Comparison of ENCODE assay signal across 8 mouse cellular contexts in the genomic region with DNA sequence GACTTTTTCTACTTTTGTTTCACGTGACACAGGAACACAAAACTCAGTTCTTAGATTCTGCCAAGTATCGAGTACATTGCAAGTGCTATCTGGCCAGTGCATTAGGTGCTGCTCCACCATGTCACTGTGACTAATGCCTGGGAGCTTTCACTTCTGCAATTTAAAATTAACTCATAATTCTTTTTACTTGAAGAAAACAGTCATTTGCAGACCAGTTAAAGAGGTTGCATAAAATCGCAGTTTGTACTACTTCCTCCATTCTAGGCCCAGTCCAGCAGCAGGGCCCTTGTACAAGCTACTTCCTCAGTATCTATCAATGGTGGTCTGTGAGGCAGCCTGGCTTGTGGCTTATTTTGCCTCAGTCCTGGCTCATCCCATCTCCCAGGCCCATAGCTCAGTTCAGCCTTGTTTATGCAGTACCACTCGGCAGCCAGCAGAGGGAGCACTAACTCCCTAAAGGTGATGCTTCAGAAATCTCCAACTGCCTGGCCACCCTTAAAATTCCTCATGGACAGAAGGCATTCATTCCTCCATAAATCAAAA. TPM values are rescaled to one million over a fixed set of nuclear protein-coding genes. Genes with fewer than 3 reads are reported as not detected.
DNase-seq lines count a peak whose midpoint lies in the region; ATAC-seq and TF ChIP-seq lines count a peak whose summit lies in the region.

No protein-coding gene starts in this region.

- intact Hi-C loops in heart, postnatal 36 days (cut with DNase I) = loop anchor here (1.0 kb wide), 1 partner anchor 231 kb away; no protein-coding TSS in a partner anchor

- no peak overlapping the region for H3K27ac ChIP-seq in embryonic fibroblast, embryonic 13.5 days (ENCODE audit: insufficient read depth, low read length)

- no peak for TF ChIP-seq POLR2A in embryonic fibroblast, embryonic 13.5 days (IDR thresholded peaks at IDR 0.05; ENCODE audit: low read depth, low read length)

- no peak overlapping the region for H3K4me3 ChIP-seq in G1E (ENCODE audit: low read depth, low read length)
- H3K4me3 ChIP-seq in embryonic fibroblast, embryonic 13.5 days (ENCODE audit: insufficient read depth, low read length) = no peak overlapping the region

- H3K36me3 ChIP-seq in G1E (replicated peaks) = no peaks in the 10 kb centered on the region

- H3K27me3 ChIP-seq in G1E (ENCODE audit: insufficient read depth, low read length) = peaks cover 21% of the 10 kb centered on the region

- no peaks in the 10 kb centered on the region for H3K9me3 ChIP-seq in G1E (replicated peaks)

- H3K4me1 ChIP-seq in G1E (ENCODE audit: insufficient read depth, low read depth, low read length) = peaks cover 5% of the 10 kb centered on the region
- H3K4me1 ChIP-seq in embryonic fibroblast, embryonic 13.5 days (ENCODE audit: control insufficient read depth, insufficient read depth, low read length) = no peaks in the 10 kb centered on the region

- no peak for ATAC-seq in G1E (ENCODE audit: extremely low read depth, insufficient number of reproducible peaks, low FRiP score, poor library complexity, severe bottlenecking)

- peak; percentile 95 for TF ChIP-seq CTCF in G1E (IDR thresholded peaks at IDR 0.05; ENCODE audit: low read depth, low read length)
- peak; percentile 92; the same call in 1 of the 2 replicates for TF ChIP-seq CTCF in embryonic fibroblast, embryonic 13.5 days (IDR thresholded peaks at IDR 0.05; ENCODE audit: borderline replicate concordance, insufficient read depth, low read length)

- peak; percentile 51 for DNase-seq in G1E (ENCODE audit: low spot score)
- peak; percentile 77 to 85 for DNase-seq in adrenal gland, postnatal 36 days
- peak; percentile 78 to 85 for DNase-seq in heart, postnatal 36 days
- peak; percentile 88 to 89 for DNase-seq in layer of hippocampus, postnatal 10 days (ENCODE audit: low spot score in 2 of 2)
- peak; percentile 68 to 84 for DNase-seq in lung, postnatal 4 days
- peak; percentile 79 for DNase-seq in right cerebral cortex, postnatal 25 days
- peak; percentile 62 to 74 for DNase-seq in urinary bladder, postnatal 36 days (ENCODE audit: low spot score in 2 of 2)

RNA-seq across cellular contexts. Expression of a gene that starts 41.4 kb away (rescaled TPM):
- not detected in 2 replicates for total RNA-seq in G1E (2014; fragmentation: Nextera tagmentation)
- total RNA-seq in G1E (2017) = 0.76 and 0.87 TPM in 2 replicates
- polyA plus RNA-seq in G1E (2012) = 0.02 TPM in 1 of 2 replicates, not detected in the other
- 1 to 10 TPM; 1.6 to 2.4 TPM for total RNA-seq in adrenal gland, postnatal 36 days (2021)
- polyA plus RNA-seq in embryonic fibroblast, embryonic 13.5 days (2011; ENCODE audit: insufficient read length, low read depth, missing spikeins) = 4.6 and 4.7 TPM in 2 replicates
- total RNA-seq in heart, postnatal 36 days (2021) = under 1 TPM; 0.33 to 0.42 TPM
- 10 to 100 TPM; 14.6 to 15.6 TPM for total RNA-seq in layer of hippocampus, postnatal 10 days (2021)

Comparison
In these comparisons a context has a peak if more than half of its experiments do, and no peak if none do; other contexts are left out.
1. RNA of a gene that starts 41.4 kb away (total RNA-seq): 14.6 to 15.6 TPM in layer of hippocampus, postnatal 10 days; 1.6 to 2.4 TPM in adrenal gland, postnatal 36 days, 0.76 to 0.87 TPM in G1E and 0.33 to 0.42 TPM in heart, postnatal 36 days; every median in the first group is over 4 times any median in the second.
2. Peak in every context shown above with its lines, with median percentiles within 50 percentile points of each other: DNase-seq.